Mouse (Mus musculus) MEL (cell line): ENCODE data around the gene Inpp5e.

Experiments used
- BHLHE40 ChIP-seq: IDR thresholded peaks from 2 replicates; pipeline ENCODE4 v1.6.1; 2012; ENCODE audit warnings: low read depth, mild to moderate bottlenecking, inconsistent platforms, low read length, improper control_type of control experiment, borderline replicate concordance
- CHD2 ChIP-seq: IDR thresholded peaks from 2 replicates; pipeline ENCODE4 v1.6.1; 2011; ENCODE audit warnings: low read length, improper control_type of control experiment
- CTCF ChIP-seq, 3 experiments: IDR thresholded peaks in 2 of 3; conservative IDR thresholded peaks in 1 of 3; 2 replicates each; pipeline ENCODE4 v1.5.1; 2011 to 2012; ENCODE audit warnings: low read length in 3 of 3, low read depth in 2 of 3, mild to moderate bottlenecking in 2 of 3, improper control_type of control experiment in 1 of 3, inconsistent platforms in 1 of 3, mixed read lengths in 1 of 3, moderate library complexity in 1 of 3; ENCODE audit not compliant: control insufficient read depth in 1 of 3, insufficient read depth in 1 of 3, poor library complexity in 1 of 3, severe bottlenecking in 1 of 3
- GABPA ChIP-seq: IDR thresholded peaks from 2 replicates; pipeline ENCODE4 v1.6.1; 2012; ENCODE audit warnings: low read depth, mild to moderate bottlenecking, inconsistent platforms, low read length, improper control_type of control experiment, moderate library complexity
- JUND ChIP-seq: IDR thresholded peaks from 2 replicates; pipeline ENCODE4 v1.6.1; 2011; ENCODE audit warnings: low read depth, mild to moderate bottlenecking, improper control_type of control experiment, low read length
- NRF1 ChIP-seq: IDR thresholded peaks from 2 replicates; pipeline ENCODE4 v1.6.1; 2014; ENCODE audit warnings: low read depth, mild to moderate bottlenecking, inconsistent platforms, low read length, improper control_type of control experiment, moderate library complexity; ENCODE audit not compliant: poor library complexity, insufficient read depth, severe bottlenecking
- POLR2A ChIP-seq, 2 experiments: IDR thresholded peaks; 2 replicates each; pipeline ENCODE4 v1.6.1; 2011 to 2012; ENCODE audit warnings: low read length in 2 of 2, mild to moderate bottlenecking in 2 of 2, control low read depth in 1 of 2, improper control_type of control experiment in 1 of 2, low read depth in 1 of 2, moderate library complexity in 1 of 2; ENCODE audit not compliant: control insufficient read depth in 1 of 2, insufficient read depth in 1 of 2, poor library complexity in 1 of 2
- TAL1 ChIP-seq: IDR thresholded peaks from 2 replicates; pipeline ENCODE4 v1.6.1; 2012; ENCODE audit warnings: mild to moderate bottlenecking, inconsistent platforms, low read length, moderate library complexity, mixed read lengths
- TCF12 ChIP-seq: IDR thresholded peaks from 2 replicates; pipeline ENCODE4 v1.6.1; 2014; ENCODE audit warnings: low read depth, mild to moderate bottlenecking, inconsistent platforms, low read length, improper control_type of control experiment, moderate library complexity
- UBTF ChIP-seq: IDR thresholded peaks from 2 replicates; pipeline ENCODE4 v1.6.1; 2012; ENCODE audit warnings: low read depth, mild to moderate bottlenecking, inconsistent platforms, low read length, improper control_type of control experiment, moderate library complexity, borderline replicate concordance; ENCODE audit not compliant: insufficient read depth
- USF1 ChIP-seq: IDR thresholded peaks from 2 replicates; pipeline ENCODE4 v1.6.1; 2014; ENCODE audit warnings: low read depth, mild to moderate bottlenecking, inconsistent platforms, low read length, improper control_type of control experiment, moderate library complexity
- ZNF384 ChIP-seq: IDR thresholded peaks from 2 replicates; pipeline ENCODE4 v1.6.1; 2012; ENCODE audit warnings: low read depth, mild to moderate bottlenecking, inconsistent platforms, low read length, improper control_type of control experiment

GRCm38 (mm10) chr2:26409362-26409761, 359 bp upstream of the Inpp5e start:
- TF ChIP-seq CTCF (IDR thresholded peaks at IDR 0.05 in 2 of 3, conservative IDR thresholded peaks at IDR 0.05 in 1 of 3; ENCODE audit: control insufficient read depth in 1 of 3, insufficient read depth in 1 of 3, low read depth in 2 of 3, low read length in 3 of 3, poor library complexity in 1 of 3, severe bottlenecking in 1 of 3) (no peak), TCF12 (no peak), USF1 (no peak), ZNF384 (no peak), TAL1 (no peak), GABPA (no peak), BHLHE40 (no peak), JUND (no peak), CHD2 (no peak), UBTF (no peak), POLR2A (IDR thresholded peaks at IDR 0.05; ENCODE audit: control insufficient read depth in 1 of 2, insufficient read depth in 1 of 2, low read depth in 1 of 2, low read length in 2 of 2, poor library complexity in 1 of 2) (no peak), NRF1 (no peak)
